Mouse (Mus musculus) stomach, embryonic 16.5 days (tissue): ENCODE results near the gene Col4a3bp. TPM values are rescaled to one million over a fixed set of nuclear protein-coding genes. Genes with fewer than 3 reads are reported as not detected.

ENCODE experiments used
- ATAC-seq: fragments of 200-750 bp; cut with Nextera tagmentation; 2 replicates; pipeline ENCODE4 v1.8.0; 2017; ENCODE audit warnings: moderate number of reproducible peaks, moderate TSS enrichment; ENCODE audit not compliant: insufficient read depth, low FRiP score
- H3K27ac ChIP-seq: fragments of 300-500 bp; sonication (generic); 2 replicates; pipeline ENCODE4 v1.5.1; 2014; ENCODE audit warnings: low read length
- H3K27me3 ChIP-seq: fragments of 300-500 bp; sonication (generic); 2 replicates; pipeline ENCODE4 v1.6.1; 2014; ENCODE audit warnings: low read length, control low read depth, mixed read lengths; ENCODE audit not compliant: control insufficient read depth, insufficient read depth
- H3K36me3 ChIP-seq: fragments of 300-500 bp; sonication (generic); 2 replicates; pipeline ENCODE4 v1.6.1; 2014; ENCODE audit warnings: low read length; ENCODE audit not compliant: control insufficient read depth, insufficient read depth
- H3K4me1 ChIP-seq: fragments of 300-500 bp; sonication (generic); 2 replicates; pipeline ENCODE4 v1.6.1; 2014; ENCODE audit warnings: low read length, control low read depth, mixed read lengths; ENCODE audit not compliant: control insufficient read depth, insufficient read depth
- H3K4me2 ChIP-seq: fragments of 300-500 bp; sonication (generic); 2 replicates; pipeline ENCODE4 v1.6.1; 2014; ENCODE audit warnings: low read depth, low read length, mixed read lengths
- H3K4me3 ChIP-seq: fragments of 300-500 bp; sonication (generic); replicated peaks from 2 replicates; pipeline ENCODE4 v1.5.1; 2014; ENCODE audit warnings: mild to moderate bottlenecking, low read length
- H3K9ac ChIP-seq: fragments of 300-500 bp; sonication (generic); 2 replicates; pipeline ENCODE4 v1.6.1; 2014; ENCODE audit warnings: low read length
- H3K9me3 ChIP-seq: fragments of 300-500 bp; sonication (generic); replicated peaks from 2 replicates; pipeline ENCODE4 v1.6.1; 2016; ENCODE audit warnings: low read length, control low read depth; ENCODE audit not compliant: control insufficient read depth
- WGBS: fragments of 180-500 bp; shearing (Covaris S2); extraction: QIAGEN DNeasy Blood & Tissue Kit; methylation state at CpG from one replicate; pipeline ENCODE4 v1.1.7; 2014; 5-methylcytosine and 5-hydroxymethylcytosine counted together
- polyA plus RNA-seq: library from polyadenylated mRNA; unstranded; fragments of >200 nt; fragmentation: Nextera tagmentation; extraction: Ambion mirVana; gene quantifications from 2 replicates; pipeline ENCODE4 v1.2.1, GENCODE M21; 2015

Gene Col4a3bp
- polyA plus RNA-seq, 1 experiment from 2014 or later, result 10.4 TPM

DNA sequence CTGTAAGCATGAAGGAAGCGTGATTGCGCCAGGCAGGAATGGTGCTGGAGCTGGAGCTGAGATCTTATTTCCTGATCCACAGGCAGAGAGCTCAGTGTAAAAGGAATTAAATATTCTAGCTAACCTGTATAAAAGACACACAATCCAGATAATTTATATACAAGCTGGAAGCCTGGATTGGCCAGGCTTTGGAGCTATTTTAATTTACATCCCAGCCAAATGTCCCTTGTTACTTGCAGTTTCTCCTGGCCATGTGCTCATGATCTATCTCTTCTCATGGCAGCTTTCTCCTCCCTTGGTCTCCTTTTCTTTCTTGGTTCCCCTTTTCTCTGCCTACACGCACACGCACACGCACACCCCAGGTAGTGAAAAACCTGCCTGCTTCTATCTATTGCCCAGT lies 44.1 kb downstream of the Col4a3bp start:
- no peaks in the 10 kb centered on the region for H3K27me3 ChIP-seq
- no peak overlapping the region for H3K9ac ChIP-seq
- H3K36me3 ChIP-seq, result no peaks in the 10 kb centered on the region
- H3K4me2 ChIP-seq, result no peak overlapping the region
- H3K4me3 ChIP-seq, result no peak overlapping the region
- WGBS, result 92% methylated on average over 5 of the region's 5 CpGs
- no peaks in the 10 kb centered on the region for H3K9me3 ChIP-seq
- H3K27ac ChIP-seq, result no peak overlapping the region
- no peak for ATAC-seq
- H3K4me1 ChIP-seq, result no peaks in the 10 kb centered on the region

DNA sequence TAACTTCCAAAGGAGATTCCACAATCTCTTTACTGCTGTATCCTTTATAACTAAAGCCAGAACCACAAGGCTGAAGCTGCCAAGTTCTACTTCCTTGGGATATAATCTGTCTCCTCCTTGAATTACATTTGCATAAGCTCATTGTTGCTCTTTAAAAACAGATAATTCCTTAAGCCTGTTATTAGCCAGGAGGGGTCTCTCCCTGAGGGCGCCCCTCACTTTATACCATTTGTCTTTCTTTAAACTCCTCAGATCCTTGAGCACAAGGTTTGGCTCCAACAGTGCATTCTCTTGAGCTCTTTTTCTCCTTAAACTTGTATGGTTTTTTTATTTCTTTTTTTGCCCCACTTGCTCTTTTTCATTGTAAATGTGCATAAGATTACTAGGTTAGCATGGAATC lies 46.2 kb downstream of the Col4a3bp start:
- H3K4me2 ChIP-seq, result no peak overlapping the region
- H3K4me3 ChIP-seq, result no peak overlapping the region
- H3K27ac ChIP-seq, result peak overlapping the region; percentile 35; the same call in 1 of the 2 replicates
- H3K27me3 ChIP-seq, result no peaks in the 10 kb centered on the region
- 78% methylated on average over 1 of the region's 1 CpGs for WGBS
- no peaks in the 10 kb centered on the region for H3K9me3 ChIP-seq
- H3K9ac ChIP-seq, result no peak overlapping the region
- H3K4me1 ChIP-seq, result 0 out of 2 replicates have a peak, but pooled peaks cover 2% of the 10 kb centered on the region
- no peaks in the 10 kb centered on the region for H3K36me3 ChIP-seq
- ATAC-seq, result no peak

DNA sequence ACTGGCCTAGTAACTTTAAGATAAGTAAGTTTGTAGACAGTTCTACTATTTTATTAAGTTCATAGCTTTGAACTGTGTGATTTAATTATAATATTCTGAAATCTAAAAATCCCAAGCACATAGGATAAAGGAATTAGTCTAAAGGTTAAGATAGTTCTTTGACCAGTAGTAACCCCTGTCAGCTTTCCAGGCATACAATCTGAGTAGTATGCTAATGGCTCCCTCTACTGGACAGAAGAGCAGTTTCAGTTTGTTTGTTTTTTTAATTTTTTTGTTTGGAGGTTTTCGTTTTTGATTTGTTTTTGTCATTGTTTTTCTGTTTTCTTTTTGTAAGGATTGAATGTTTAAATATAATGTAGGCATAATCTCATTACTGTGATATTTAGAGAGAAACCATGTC lies 51.2 kb downstream of the Col4a3bp start:
- Histone ChIP-seq H3K9me3 (no peaks in the 10 kb centered on the region), H3K4me1 (0 out of 2 replicates have a peak, but pooled peaks cover 4% of the 10 kb centered on the region), H3K27ac (no peak overlapping the region), H3K36me3 (no peaks in the 10 kb centered on the region), H3K4me2 (no peak overlapping the region), H3K27me3 (no peaks in the 10 kb centered on the region), H3K9ac (no peak overlapping the region), H3K4me3 (no peak overlapping the region)
- WGBS, result 4% methylated on average over 1 of the region's 1 CpGs
- no peak for ATAC-seq

DNA sequence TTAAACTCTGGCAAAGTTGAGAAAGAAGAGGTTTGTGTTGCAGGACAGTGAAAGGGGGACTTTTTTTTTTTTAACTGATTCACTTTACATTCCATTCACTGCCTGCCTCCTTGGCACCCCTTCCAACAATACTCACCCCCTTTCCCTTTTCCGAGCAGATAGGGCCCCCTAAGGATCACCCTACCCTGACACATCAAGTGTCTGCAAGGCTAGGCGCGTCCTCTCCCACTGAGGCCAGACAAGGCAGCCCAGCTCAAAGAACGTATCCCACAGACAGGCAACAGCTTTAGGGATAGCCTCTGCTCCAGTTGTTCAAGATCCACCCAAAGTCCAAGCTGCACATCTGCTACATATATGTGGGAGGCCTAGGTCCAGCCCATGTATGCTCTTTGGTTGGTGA lies 51.7 kb downstream of the Col4a3bp start:
- Histone ChIP-seq H3K36me3 (no peaks in the 10 kb centered on the region), H3K4me2 (no peak overlapping the region), H3K27me3 (no peaks in the 10 kb centered on the region), H3K9ac (no peak overlapping the region), H3K9me3 (no peaks in the 10 kb centered on the region), H3K4me1 (0 out of 2 replicates have a peak, but pooled peaks cover 4% of the 10 kb centered on the region), H3K4me3 (no peak overlapping the region), H3K27ac (no peak overlapping the region)
- ATAC-seq, result no peak
- WGBS, result 83% methylated on average over 4 of the region's 4 CpGs

DNA sequence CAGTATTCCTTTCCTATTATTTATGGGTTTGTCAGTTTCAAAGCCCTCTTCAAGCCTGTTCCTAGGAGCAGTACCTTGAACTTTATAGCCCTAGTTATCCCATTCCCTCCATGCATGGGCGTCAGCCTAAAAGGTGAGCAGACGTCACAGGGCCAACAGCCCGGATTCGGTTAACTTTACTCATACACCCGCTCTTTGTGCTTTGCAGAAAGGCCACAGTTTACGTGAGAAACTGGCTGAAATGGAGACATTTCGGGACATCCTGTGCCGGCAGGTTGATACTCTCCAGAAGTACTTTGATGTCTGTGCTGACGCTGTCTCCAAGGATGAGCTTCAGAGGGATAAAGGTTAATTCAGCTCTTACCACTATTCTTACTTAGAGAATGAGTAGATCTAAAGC lies 56.8 kb downstream of the Col4a3bp start:
- Histone ChIP-seq H3K27ac (no peak overlapping the region), H3K4me2 (no peak overlapping the region), H3K9ac (no peak overlapping the region), H3K36me3 (no peaks in the 10 kb centered on the region), H3K27me3 (no peaks in the 10 kb centered on the region), H3K9me3 (no peaks in the 10 kb centered on the region), H3K4me1 (0 out of 2 replicates have a peak, but pooled peaks cover under 1% of the 10 kb centered on the region), H3K4me3 (no peak overlapping the region)
- no peak for ATAC-seq
- 88% methylated on average over 9 of the region's 9 CpGs for WGBS

DNA sequence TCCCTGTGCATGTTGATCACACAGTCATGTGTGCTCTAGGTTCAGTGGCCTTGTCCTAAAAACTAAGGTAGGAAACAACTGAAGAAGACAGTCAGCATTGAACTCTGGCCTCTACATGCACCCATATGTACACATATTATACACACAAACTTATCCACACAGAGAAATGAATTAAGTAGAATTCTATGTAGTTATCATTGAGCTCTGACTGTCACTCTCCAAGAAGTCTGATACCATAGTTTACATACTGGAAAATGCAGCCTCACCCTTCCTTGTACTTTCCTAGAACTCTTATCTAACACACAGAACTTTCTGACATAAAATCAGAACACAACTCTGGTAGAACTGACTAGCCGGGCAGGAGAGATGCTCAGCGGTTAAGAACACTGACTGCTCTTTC lies 61.8 kb downstream of the Col4a3bp start:
- 79% methylated on average over 2 of the region's 2 CpGs for WGBS
- Histone ChIP-seq H3K4me1 (no peaks in the 10 kb centered on the region), H3K4me3 (no peak overlapping the region), H3K9ac (no peak overlapping the region), H3K4me2 (no peak overlapping the region), H3K27ac (no peak overlapping the region), H3K9me3 (no peaks in the 10 kb centered on the region), H3K27me3 (no peaks in the 10 kb centered on the region), H3K36me3 (peaks cover 5% of the 10 kb centered on the region; the same call in 1 of the 2 replicates)
- no peak for ATAC-seq

DNA sequence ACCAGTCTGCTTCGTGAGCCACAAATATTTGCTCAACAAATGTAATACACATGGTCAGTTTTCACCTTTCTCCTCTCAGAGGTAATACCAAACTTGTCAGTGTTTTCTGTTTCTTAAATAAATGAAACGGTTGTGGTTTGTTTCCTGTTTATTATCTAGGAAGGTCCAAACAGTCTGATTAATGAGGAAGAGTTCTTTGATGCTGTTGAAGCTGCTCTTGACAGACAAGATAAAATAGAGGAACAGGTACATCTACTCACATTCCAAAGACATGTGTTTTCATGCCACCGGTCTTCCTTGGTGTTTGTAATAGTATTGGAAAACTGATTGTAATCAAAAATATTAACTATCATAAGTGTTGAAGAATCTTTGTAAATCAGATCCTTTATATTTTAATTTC lies 72.2 kb downstream of the Col4a3bp start:
- WGBS, result 81% methylated on average over 3 of the region's 3 CpGs
- H3K9ac ChIP-seq, result no peak overlapping the region
- no peaks in the 10 kb centered on the region for H3K9me3 ChIP-seq
- H3K27ac ChIP-seq, result no peak overlapping the region
- no peaks in the 10 kb centered on the region for H3K27me3 ChIP-seq
- H3K4me3 ChIP-seq, result no peak overlapping the region
- H3K4me2 ChIP-seq, result no peak overlapping the region
- H3K4me1 ChIP-seq, result no peaks in the 10 kb centered on the region
- 0 out of 2 replicates have a peak, but pooled peaks cover 2% of the 10 kb centered on the region for H3K36me3 ChIP-seq
- no peak for ATAC-seq

DNA sequence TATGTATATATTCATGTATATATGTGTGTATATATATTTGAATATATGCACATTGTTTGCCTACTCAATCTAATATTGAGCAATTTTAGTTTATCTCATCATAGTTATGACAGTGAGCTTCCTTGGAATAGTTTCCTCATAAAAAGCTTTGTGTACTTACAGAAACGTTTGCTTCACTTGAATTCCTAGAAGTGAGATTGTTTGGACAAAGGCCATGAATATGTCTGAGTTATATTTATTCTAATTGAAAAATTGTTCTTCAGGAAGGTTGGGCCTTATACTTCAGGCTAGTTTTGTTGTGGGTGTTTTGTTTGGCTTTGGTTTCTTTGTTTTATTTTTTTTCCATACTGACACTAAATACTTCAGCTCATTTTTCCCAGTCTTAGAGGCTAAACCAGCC lies 78.5 kb downstream of the Col4a3bp start:
- Histone ChIP-seq H3K27me3 (no peaks in the 10 kb centered on the region), H3K4me1 (no peaks in the 10 kb centered on the region), H3K9me3 (no peaks in the 10 kb centered on the region), H3K9ac (no peak overlapping the region), H3K27ac (no peak overlapping the region), H3K36me3 (0 out of 2 replicates have a peak, but pooled peaks cover 2% of the 10 kb centered on the region), H3K4me2 (no peak overlapping the region), H3K4me3 (no peak overlapping the region)
- no peak for ATAC-seq
- 22% methylated on average over 1 of the region's 1 CpGs for WGBS

DNA sequence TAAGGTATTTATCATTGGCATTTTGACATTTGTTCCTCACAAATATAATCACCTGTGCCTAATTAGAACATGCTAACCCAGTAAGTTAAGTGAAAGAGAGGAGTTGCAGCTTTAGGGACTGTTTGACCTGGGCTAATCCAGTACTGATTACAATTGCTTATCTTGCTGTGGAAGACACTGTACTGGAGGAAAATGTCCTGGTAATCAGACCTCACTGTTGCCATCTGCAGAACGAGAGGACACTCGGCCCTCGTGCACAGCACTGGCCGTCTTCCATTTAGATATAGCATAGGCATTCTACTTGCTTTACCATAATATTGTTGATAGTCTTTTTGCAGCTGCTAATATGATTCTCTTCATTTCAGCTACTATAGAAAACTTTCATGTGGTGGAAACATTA lies 88.0 kb downstream of the Col4a3bp start:
- no peak overlapping the region for H3K9ac ChIP-seq
- H3K36me3 ChIP-seq, result peaks cover 9% of the 10 kb centered on the region
- no peaks in the 10 kb centered on the region for H3K27me3 ChIP-seq
- no peaks in the 10 kb centered on the region for H3K9me3 ChIP-seq
- no peak for ATAC-seq
- H3K27ac ChIP-seq, result no peak overlapping the region
- H3K4me1 ChIP-seq, result no peaks in the 10 kb centered on the region
- no peak overlapping the region for H3K4me3 ChIP-seq
- WGBS, result 95% methylated on average over 4 of the region's 4 CpGs
- no peak overlapping the region for H3K4me2 ChIP-seq

DNA sequence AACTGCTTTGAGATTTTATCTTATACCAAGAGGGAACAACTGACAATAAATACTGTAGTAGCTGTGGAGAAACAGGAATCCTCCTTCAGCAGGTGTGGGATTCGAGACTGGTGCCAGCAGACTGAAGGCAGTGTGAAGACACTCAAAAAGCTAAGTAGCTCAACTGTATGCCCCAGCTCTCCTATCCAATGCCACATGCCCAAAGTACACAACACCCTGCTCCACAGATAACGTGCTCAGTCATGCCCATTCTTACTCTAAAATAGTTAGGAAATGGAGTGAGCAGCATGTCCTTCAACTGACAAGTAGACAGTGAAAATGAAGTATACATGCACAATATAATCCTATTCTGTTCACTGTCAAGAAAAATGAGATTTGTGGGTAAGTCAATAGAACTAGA lies 101.8 kb downstream of the Col4a3bp start:
- Histone ChIP-seq H3K36me3 (peaks cover 8% of the 10 kb centered on the region; the same call in 1 of the 2 replicates), H3K27me3 (no peaks in the 10 kb centered on the region), H3K4me3 (no peak overlapping the region), H3K9me3 (no peaks in the 10 kb centered on the region), H3K4me2 (no peak overlapping the region), H3K4me1 (no peaks in the 10 kb centered on the region), H3K27ac (no peak overlapping the region), H3K9ac (no peak overlapping the region)
- WGBS, result 54% methylated on average over 2 of the region's 2 CpGs
- no peak; the same call in 1 of the 2 replicates for ATAC-seq
